Mouse (Mus musculus) neural tube, embryonic 14.5 days (tissue): ENCODE results near the gene Nr2c2ap. TPM values are rescaled to one million over a fixed set of nuclear protein-coding genes. Genes with fewer than 3 reads are reported as not detected.

Source experiments
- ATAC-seq: fragments of 200-750 bp; cut with Nextera tagmentation; 2 replicates; pipeline ENCODE4 v1.8.0; 2017; ENCODE audit warnings: low read depth, mild to moderate bottlenecking, moderate TSS enrichment, moderate library complexity
- H3K27ac ChIP-seq: fragments of 300-500 bp; sonication (generic); 2 replicates; pipeline ENCODE4 v1.5.1; 2014; ENCODE audit warnings: low read depth, mild to moderate bottlenecking, control low read depth, low read length, moderate library complexity, mixed read lengths
- H3K27me3 ChIP-seq: fragments of 300-500 bp; sonication (generic); 2 replicates; pipeline ENCODE4 v1.6.1; 2014; ENCODE audit warnings: low read length; ENCODE audit not compliant: control insufficient read depth, insufficient read depth
- H3K36me3 ChIP-seq: fragments of 300-500 bp; sonication (generic); 2 replicates; pipeline ENCODE4 v1.6.1; 2014; ENCODE audit warnings: low read length, mixed read lengths; ENCODE audit not compliant: control insufficient read depth, insufficient read depth
- H3K4me1 ChIP-seq: fragments of 300-500 bp; sonication (generic); 2 replicates; pipeline ENCODE4 v1.6.1; 2014; ENCODE audit warnings: low read length; ENCODE audit not compliant: control insufficient read depth, insufficient read depth
- H3K4me2 ChIP-seq: fragments of 300-500 bp; sonication (generic); 2 replicates; pipeline ENCODE4 v1.6.1; 2014; ENCODE audit warnings: mild to moderate bottlenecking, low read depth, low read length, control low read depth
- H3K4me3 ChIP-seq: fragments of 300-500 bp; sonication (generic); 2 replicates; pipeline ENCODE4 v1.5.1; 2014; ENCODE audit warnings: low read depth, low read length, control low read depth, mixed read lengths
- H3K9ac ChIP-seq: fragments of 300-500 bp; sonication (generic); replicated peaks from 2 replicates; pipeline ENCODE4 v1.6.1; 2014; ENCODE audit warnings: low read depth, mild to moderate bottlenecking, control low read depth, low read length, mixed read lengths
- H3K9me3 ChIP-seq: fragments of 300-500 bp; sonication (generic); 2 replicates; pipeline ENCODE4 v1.6.1; 2016; ENCODE audit warnings: low read length; ENCODE audit not compliant: control insufficient read depth
- WGBS: fragments of 180-500 bp; shearing (Covaris S2); extraction: QIAGEN DNeasy Blood & Tissue Kit; methylation state at CpG from one replicate; pipeline ENCODE4 v1.1.7; 2014; 5-methylcytosine and 5-hydroxymethylcytosine counted together
- polyA plus RNA-seq: library from polyadenylated mRNA; unstranded; fragments of >200 nt; fragmentation: Nextera tagmentation; extraction: Ambion mirVana; gene quantifications from 2 replicates; pipeline ENCODE4 v1.2.1, GENCODE M21; 2014

The Nr2c2ap gene
- polyA plus RNA-seq, result 22.9 and 35.3 TPM in 2 replicates

DNA sequence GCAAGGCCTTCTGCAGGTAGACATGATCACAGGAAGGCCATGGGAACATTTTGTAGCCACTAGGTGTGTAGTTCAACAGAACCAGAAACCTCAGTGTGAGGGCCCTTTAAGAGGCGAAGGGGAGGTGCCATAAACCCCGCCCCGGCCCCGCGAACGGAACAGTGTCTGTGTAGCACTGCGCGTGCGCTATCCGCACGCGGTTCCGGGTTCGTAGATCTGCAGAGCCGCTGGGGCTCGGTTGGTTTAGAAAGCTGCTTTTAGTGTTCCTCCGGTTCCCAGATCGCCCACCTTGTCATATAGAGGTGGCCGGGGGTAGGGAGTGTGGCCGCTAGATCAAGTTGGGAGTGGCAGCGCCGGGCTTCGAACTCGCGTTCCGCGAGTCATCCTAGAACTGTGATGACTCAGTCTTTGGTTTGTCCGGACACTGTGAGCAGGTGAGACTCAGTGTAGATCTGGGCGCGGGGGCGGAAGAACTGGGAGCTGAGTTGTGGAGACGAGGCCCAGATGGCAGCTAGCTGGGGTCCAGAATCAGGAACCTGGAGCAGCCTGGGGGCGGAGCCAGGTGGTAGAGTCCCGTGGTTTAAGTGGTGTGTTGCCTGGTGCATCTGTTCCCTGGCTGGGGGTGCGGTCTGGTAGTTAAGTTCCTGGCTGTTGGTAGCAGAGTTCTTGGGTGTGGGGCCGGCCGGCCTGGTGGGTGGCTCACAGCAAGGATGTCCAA lies at the start of gene Nr2c2ap:
Nr2c2ap (plus strand) TSS at position 168 of the 718 bp plus-strand sequence.
- peak within 1 kb of the TSS; percentile 66 for H3K4me3 ChIP-seq
- H3K9me3 ChIP-seq, result no peaks in the 10 kb centered on the region
- H3K27ac ChIP-seq, result no peak within 1 kb of the TSS; the same call in 1 of the 2 replicates
- peak; percentile 87 for ATAC-seq
- peaks cover 30% of the 10 kb centered on the region for H3K36me3 ChIP-seq
- H3K4me2 ChIP-seq, result peak within 1 kb of the TSS; percentile 79
- WGBS, result 1% methylated on average over 37 of the region's 37 CpGs
- H3K9ac ChIP-seq, result peak within 1 kb of the TSS; percentile 58
- peaks cover 6% of the 10 kb centered on the region for H3K4me1 ChIP-seq
- H3K27me3 ChIP-seq, result no peaks in the 10 kb centered on the region

- no peak overlapping the region for H3K9ac ChIP-seq
- peaks cover 37% of the 10 kb centered on the region for H3K27me3 ChIP-seq
- no peaks in the 10 kb centered on the region for H3K9me3 ChIP-seq
- no peak overlapping the region for H3K4me3 ChIP-seq
- no peak for ATAC-seq
- peaks cover 12% of the 10 kb centered on the region for H3K4me1 ChIP-seq
- 92% methylated on average over 2 of the region's 2 CpGs for WGBS
- no peaks in the 10 kb centered on the region for H3K36me3 ChIP-seq
- no peak overlapping the region for H3K27ac ChIP-seq
- H3K4me2 ChIP-seq, result no peak overlapping the region
Observed at GRCm38 (mm10) chr8:70081976-70082375, 49.2 kb upstream of the Nr2c2ap start.

GRCm38 (mm10) chr8:70083285-70083684 lies 47.8 kb upstream of the Nr2c2ap start, which contains the start of gene Hapln4:
Gene Hapln4, plus strand, starts transcription at chr8:70083457.
- no peaks in the 10 kb centered on the region for H3K9me3 ChIP-seq
- no peak for ATAC-seq
- H3K4me2 ChIP-seq, result peak within 1 kb of the TSS; percentile 91
- no peak within 1 kb of the TSS for H3K27ac ChIP-seq
- H3K4me3 ChIP-seq, result peak within 1 kb of the TSS; percentile 37
- WGBS, result under 1% methylated on average over 26 of the region's 26 CpGs
- H3K9ac ChIP-seq, result peak within 1 kb of the TSS; percentile 29
- H3K36me3 ChIP-seq, result no peaks in the 10 kb centered on the region
- peaks cover 50% of the 10 kb centered on the region for H3K27me3 ChIP-seq
- H3K4me1 ChIP-seq, result peaks cover 17% of the 10 kb centered on the region

GRCm38 (mm10) chr8:70084191-70085065 lies 46.7 kb upstream of the Nr2c2ap start:
- H3K36me3 ChIP-seq, result no peaks in the 10 kb centered on the region
- H3K4me2 ChIP-seq, result peak overlapping the region; percentile 91
- peaks cover 21% of the 10 kb centered on the region for H3K4me1 ChIP-seq
- ATAC-seq, result peak; percentile 9; the same call in 1 of the 2 replicates
- H3K9ac ChIP-seq, result peak overlapping the region; percentile 29
- WGBS, result 2% methylated on average over 71 of the region's 71 CpGs
- H3K27me3 ChIP-seq, result peaks cover 57% of the 10 kb centered on the region
- H3K27ac ChIP-seq, result no peak overlapping the region
- peak overlapping the region; percentile 37 for H3K4me3 ChIP-seq
- H3K9me3 ChIP-seq, result no peaks in the 10 kb centered on the region

DNA sequence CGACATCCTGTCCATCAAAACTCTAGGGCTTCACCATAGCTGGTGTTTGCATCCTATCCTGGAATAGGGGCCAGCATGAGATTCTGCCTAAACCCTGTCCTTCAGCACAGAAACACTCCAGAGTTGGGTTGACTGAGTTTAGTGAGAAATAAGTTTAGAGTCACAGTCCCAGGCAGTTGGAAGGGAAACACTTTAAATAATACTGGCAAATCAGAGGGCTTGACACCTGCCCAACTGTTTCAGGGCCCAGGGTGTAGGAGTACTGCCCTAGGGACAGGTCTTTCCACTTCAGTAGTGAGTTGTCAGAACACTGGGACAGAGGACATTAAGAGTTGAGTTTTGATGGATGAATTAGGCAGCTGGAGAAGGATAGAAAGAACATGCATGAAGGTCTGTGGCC lies 45.0 kb upstream of the Nr2c2ap start:
- ATAC-seq, result no peak
- WGBS, result 45% methylated on average over 1 of the region's 1 CpGs

DNA sequence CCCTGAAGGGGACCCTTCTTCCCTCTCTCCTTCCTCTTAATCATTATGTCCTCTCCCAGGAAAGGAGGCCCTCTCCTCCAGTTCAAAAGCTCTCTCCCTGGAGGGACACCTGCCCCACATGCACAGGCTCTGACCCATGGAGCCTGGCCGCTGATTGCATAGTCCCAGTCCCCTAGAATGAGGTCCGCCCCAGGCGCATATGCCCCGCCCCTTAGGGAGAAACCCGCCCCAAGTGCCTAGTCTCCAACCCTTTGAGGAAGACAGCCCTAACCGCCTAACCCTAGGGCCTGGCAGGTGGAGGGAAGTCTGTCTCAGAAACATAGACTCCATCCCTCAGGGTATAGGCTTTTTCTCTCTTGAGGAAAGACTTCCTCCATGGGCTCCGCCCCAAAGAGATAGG lies 43.9 kb upstream of the Nr2c2ap start:
- Histone ChIP-seq H3K27ac (no peak overlapping the region), H3K9me3 (no peaks in the 10 kb centered on the region), H3K36me3 (no peaks in the 10 kb centered on the region), H3K9ac (no peak overlapping the region), H3K27me3 (peaks cover 56% of the 10 kb centered on the region), H3K4me1 (peaks cover 25% of the 10 kb centered on the region), H3K4me2 (no peak overlapping the region), H3K4me3 (no peak overlapping the region)
- no peak for ATAC-seq
- 4% methylated on average over 7 of the region's 7 CpGs for WGBS

More for the DNA sequence above, 45.0 kb upstream of the Nr2c2ap start:
- H3K36me3 ChIP-seq, result no peaks in the 10 kb centered on the region
- peaks cover 25% of the 10 kb centered on the region for H3K4me1 ChIP-seq
- no peak overlapping the region for H3K4me3 ChIP-seq
- peaks cover 60% of the 10 kb centered on the region for H3K27me3 ChIP-seq
- H3K27ac ChIP-seq, result no peak overlapping the region
- no peaks in the 10 kb centered on the region for H3K9me3 ChIP-seq
- no peak overlapping the region for H3K4me2 ChIP-seq
- H3K9ac ChIP-seq, result no peak overlapping the region

- peak; percentile 67 for ATAC-seq
- WGBS, result 4% methylated on average over 56 of the region's 56 CpGs
- Histone ChIP-seq H3K27ac (no peak overlapping the region), H3K4me3 (peak overlapping the region; percentile 38), H3K9ac (peak overlapping the region; percentile 32), H3K27me3 (peaks cover 52% of the 10 kb centered on the region), H3K9me3 (no peaks in the 10 kb centered on the region), H3K36me3 (no peaks in the 10 kb centered on the region), H3K4me1 (peaks cover 25% of the 10 kb centered on the region), H3K4me2 (peak overlapping the region; percentile 75)
Observed at GRCm38 (mm10) chr8:70087836-70088650, 43.1 kb upstream of the Nr2c2ap start.

GRCm38 (mm10) chr8:70089296-70089960 lies 41.7 kb upstream of the Nr2c2ap start:
- Histone ChIP-seq H3K27ac (0 out of 2 replicates have a peak overlapping the region, but pooled peaks have one; percentile 16), H3K9ac (no peak overlapping the region)

More at GRCm38 (mm10) chr8:70089296-70089960, 41.7 kb upstream of the Nr2c2ap start:
- Histone ChIP-seq H3K4me1 (peaks cover 17% of the 10 kb centered on the region), H3K27me3 (peaks cover 43% of the 10 kb centered on the region), H3K4me3 (no peak overlapping the region), H3K4me2 (no peak overlapping the region), H3K9me3 (no peaks in the 10 kb centered on the region), H3K36me3 (peaks cover 4% of the 10 kb centered on the region; the same call in 1 of the 2 replicates)
- 41% methylated on average over 9 of the region's 9 CpGs for WGBS
- ATAC-seq, result peak; percentile 5; the same call in 1 of the 2 replicates
